Mouse (Mus musculus) erythroblast, adult 5-6 weeks (primary cell): Measurements from ENCODE around the gene Cbx3. TPM values are rescaled to one million over a fixed set of nuclear protein-coding genes. Genes with fewer than 3 reads are reported as not detected.
A peak's percentile ranks its signal among the peaks of the same experiment; 100 is the strongest.

Experiments used
- ATAC-seq: replicated peaks from 2 replicates; pipeline ENCODE4 v1.8.0; 2016; ENCODE audit warnings: moderate number of reproducible peaks, mild to moderate bottlenecking, moderate TSS enrichment, inconsistent platforms; ENCODE audit not compliant: poor library complexity, low FRiP score, severe bottlenecking
- total RNA-seq, 2 experiments: library from RNA; stranded (forward) in 1 of 2; stranded (reverse) in 1 of 2; fragments of 150-400 nt in 1 of 2; fragments of 200-764, 138-1000 nt in 1 of 2; gene quantifications; 2 replicates each; pipeline versions ENCODE4 v1.2.3 to v1.2.4; 2015 to 2017; ENCODE audit warnings: low replicate concordance in 2 of 2

Gene Cbx3
- total RNA-seq (2015; ENCODE audit: low replicate concordance) (84.6 and 122 TPM in 2 replicates), total RNA-seq (2017; ENCODE audit: low replicate concordance) (119 and 148 TPM in 2 replicates)

- peak; percentile 66 for ATAC-seq
Observed at GRCm38 (mm10) chr6:51470311-51471178, at the start of gene Cbx3. TSS of gene Cbx3 (plus strand) at chr6:51470360.

DNA sequence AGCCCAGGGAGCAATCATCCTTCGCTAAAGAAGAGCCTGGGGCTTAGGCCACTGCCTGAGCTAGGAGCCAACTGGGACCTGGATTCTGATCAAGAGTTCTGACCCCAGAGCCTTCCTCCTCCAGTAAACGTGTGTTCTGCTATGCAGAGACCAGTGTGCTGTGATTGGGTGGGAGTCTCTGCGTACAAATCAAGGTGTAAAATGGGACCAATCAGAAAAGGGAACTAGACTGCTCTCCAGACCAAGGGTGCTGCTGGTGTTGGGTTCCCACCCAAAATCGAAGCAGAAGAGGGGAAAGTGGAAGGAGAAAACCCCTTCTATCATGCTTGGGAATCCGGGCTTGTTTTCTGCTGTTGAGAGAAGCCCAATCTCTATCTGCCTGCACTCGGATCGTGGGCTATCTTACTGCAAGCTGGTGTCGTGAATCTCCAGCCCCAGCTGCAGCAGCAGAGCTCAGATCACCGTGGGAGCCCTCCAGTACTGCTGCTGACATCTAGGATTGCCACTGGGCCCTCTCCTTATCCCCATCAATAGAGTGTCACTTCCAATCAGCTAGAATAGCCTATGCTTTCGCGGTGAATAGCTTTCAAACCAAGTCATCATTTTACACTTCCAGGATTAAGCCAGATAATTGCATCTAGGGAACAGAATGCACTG lies 46.6 kb upstream of the Cbx3 start:
- ATAC-seq = no peak

- no peak for ATAC-seq
Observed at GRCm38 (mm10) chr6:51424537-51424936, 45.6 kb upstream of the Cbx3 start.

- ATAC-seq = peak; percentile 80
Observed at GRCm38 (mm10) chr6:51432535-51433397, 37.4 kb upstream of the Cbx3 start, which contains the start of gene Nfe2l3. TSS of gene Nfe2l3 (plus strand) at chr6:51432670.

DNA sequence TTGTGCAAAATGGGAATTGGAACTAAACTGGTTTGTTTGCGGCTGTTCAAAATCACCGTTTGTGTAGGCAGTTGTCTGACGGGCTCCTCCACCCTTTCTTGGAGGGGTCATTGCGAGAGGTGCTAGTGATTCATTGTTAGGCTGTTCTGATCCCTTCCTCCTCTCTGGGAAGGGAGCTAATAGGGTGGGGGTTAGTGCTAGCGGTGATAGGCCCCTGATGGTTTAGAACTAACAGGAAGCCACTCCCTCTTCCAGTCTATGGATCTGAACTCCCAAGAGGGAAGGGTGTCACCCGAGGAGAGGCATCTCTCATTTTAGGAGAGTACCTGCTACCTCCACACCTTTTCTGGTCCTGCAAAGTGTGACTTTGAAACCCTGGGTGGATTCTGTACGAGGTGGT lies 35.9 kb upstream of the Cbx3 start:
- ATAC-seq = no peak

DNA sequence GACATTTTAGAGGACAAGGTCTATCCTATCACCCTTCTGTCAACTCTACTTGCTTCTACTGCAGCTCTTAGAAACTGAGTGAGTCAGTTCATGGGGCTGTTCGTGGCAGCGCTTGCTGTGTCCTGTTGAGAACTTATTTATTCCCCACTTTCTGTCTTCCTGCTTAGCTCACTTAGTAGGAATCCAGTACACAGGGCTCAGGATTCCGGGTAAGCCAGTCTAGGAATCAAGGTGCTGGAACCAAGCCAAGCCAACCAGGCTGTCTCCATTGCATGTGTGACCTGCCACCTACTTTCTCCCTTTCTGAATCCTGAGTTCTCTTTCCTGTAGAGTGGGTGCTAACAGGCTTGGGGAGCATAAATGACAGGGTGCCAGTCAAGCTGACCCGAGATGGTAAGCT lies 32.5 kb upstream of the Cbx3 start:
- no peak for ATAC-seq

DNA sequence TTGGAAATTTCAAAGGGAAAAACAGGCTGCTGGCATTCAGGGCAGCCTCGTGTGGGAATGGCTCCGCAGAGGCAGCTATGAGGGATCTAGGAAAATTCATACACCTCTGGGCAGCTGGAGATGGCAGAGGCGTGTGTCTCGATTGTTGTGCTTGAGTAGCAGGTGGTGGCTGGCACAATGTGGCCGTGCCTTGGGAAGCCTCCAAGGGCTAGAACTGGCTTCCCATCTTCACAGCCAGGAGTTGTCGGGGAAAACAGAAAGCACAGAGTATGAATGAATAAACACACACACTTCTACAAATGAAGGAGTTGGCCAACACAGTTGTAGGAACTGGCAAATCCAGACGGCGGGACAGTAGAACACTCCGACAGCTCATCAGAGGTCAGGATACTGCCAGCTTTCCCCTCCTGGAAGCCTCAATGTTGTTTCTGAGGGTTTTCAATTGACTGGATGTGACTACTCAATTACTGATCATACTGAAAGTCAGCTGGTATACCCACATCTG lies 31.3 kb upstream of the Cbx3 start:
- ATAC-seq = no peak

DNA sequence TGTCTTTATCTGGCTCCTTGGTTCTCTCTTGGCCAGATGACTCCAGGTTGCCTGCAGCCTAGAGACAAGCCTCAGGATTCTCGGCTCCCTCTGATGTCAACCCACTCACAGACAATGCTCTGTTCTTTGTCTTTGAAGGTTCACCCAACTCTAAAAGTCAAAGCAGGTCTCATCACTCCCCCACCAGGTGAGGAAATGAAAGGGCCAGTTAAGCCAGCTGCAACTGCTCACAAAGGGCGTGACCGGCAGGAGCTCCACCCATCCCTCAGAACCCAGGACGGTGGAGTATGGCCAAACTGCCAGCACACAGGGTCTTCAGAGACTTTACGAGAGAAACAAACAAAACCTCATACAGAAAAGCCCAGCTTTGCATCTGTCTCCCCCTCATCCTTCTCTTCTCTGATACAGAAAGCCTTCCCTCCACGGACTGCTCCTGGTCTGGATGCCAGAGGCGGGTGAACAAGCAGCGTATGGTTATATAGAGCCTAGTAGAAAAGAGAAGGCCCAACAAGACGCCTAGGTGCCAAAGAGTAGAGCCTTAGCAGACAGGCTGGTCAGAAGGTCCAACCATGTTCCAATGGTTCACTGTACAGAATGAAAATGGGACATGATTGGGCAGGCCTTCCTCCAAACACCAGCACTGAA lies 27.8 kb upstream of the Cbx3 start:
- ATAC-seq = no peak

DNA sequence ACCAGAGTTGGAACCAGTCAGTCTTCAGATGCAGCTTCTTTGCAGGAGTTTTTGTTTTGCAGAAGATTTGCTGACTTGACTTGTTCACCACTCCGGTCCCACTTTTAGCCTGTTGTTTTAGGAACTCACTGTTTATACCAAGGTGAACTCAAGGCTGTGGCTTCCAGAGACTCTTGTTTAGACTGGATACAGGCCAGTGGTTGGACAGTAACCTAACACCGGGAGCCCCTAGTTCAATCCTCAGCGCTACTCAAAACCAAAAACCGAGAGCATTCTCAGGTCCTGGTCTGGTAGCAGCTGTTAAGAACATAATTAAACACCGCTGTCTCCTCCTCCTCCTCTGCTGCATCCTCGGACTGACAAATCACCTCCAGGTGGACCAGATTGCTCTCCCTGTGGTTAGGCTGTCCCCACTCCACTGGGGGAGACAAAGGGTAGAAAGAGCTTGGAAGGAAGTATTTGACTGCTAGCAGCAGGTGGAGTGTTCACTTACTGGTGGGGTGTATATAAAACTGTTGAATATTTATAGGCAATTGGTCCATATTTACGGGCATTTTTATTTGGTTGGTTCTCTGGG lies 17.1 kb upstream of the Cbx3 start:
- no peak for ATAC-seq

- ATAC-seq = no peak
Observed at GRCm38 (mm10) chr6:51454949-51455348, 15.2 kb upstream of the Cbx3 start.

GRCm38 (mm10) chr6:51456198-51456597 lies 14.0 kb upstream of the Cbx3 start:
- no peak for ATAC-seq

- no peak for ATAC-seq
Observed at GRCm38 (mm10) chr6:51457283-51457682, 12.9 kb upstream of the Cbx3 start.

DNA sequence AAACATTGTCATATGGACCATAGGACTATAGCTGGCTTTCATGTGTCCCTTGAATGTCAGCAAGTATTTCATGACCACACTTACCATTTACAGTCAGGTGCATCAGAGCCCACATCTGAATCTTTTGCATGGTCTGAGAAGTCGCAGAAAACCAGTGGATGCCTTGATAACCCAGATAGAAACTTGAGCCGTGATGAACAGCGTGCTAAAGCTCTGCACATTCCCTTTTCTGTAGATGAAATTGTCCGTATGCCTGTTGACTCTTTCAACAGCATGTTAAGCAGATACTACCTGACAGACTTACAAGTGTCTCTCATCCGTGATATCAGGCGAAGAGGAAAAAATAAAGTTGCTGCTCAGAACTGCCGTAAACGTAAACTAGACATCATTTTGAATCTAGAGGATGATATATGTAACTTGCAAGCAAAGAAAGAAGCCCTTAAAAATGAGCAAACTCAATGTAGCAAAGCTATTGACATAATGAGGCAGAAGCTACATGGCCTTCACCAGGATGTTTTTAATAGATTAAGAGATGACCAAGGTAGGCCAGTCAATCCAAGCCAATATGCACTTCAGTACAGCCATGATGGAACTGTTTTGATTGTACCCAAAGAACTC lies 12.3 kb upstream of the Cbx3 start:
- ATAC-seq = no peak

GRCm38 (mm10) chr6:51458925-51459312 lies 11.2 kb upstream of the Cbx3 start:
- no peak for ATAC-seq

DNA sequence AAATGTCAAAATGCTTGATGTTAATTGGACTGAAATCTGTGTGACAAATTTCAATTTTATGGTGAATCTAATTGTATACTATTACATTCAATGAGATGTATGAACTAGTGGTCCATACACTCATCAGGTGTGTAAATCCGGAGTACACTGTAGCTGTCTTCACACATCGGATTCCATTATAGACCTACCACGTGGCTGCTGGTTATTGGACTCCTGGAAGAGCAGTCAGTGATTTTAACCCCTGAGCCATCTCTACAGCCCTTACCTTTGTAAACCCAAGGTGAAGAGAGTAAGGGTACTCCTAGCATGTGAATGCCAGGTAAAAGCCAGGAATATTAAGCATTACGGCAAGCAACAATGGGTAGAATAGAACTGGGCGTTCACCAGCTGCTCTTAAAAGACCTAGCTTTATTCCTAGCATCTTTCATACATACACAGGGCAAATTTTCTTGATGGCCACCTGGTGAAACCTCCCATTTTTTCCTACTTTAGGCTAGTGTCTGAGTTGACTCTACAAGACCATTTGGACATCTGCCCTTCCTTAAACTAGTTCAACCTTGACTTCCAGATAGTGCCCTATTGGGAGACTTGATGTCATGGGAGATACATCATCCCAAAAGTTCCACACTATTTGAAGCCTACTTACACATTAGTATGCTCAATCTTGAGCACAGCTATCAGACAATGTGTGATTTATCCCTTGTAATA lies 10.7 kb upstream of the Cbx3 start:
- ATAC-seq = no peak

DNA sequence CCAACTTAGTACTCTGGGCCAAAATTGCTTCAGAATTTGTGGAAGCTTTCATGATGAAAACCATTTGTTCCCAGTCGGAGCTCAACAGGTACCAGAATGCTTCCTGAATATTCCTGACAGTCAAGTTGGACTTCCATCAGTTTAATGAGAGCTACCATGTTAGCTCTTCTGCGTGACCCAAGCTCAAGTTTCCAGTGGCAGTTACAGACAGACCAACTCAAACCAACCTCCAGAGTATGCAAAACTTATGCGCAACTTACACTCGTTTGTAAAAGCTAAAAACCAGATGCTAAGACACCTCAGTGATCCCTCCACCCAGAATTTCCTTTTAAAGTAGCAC lies 10.2 kb upstream of the Cbx3 start:
- ATAC-seq = no peak

DNA sequence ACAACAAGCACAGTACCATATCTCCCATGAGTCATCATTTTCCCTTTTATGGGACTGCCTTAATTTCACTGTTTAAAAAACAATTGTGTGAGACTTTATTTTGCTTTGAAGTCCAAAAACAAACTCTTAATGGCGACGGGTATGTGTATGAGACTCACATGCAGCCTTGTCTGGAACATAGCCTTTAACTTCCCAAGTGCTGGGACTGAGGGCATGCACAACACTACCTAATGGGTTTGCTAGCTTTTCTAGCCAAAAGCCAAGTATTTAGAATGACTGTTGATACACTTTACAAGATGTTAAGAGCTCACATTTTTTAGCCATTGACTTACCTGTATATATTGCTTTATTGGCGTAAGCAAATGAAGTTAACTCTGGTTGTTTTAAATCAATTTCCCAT lies 9.8 kb upstream of the Cbx3 start:
- ATAC-seq = no peak

GRCm38 (mm10) chr6:51467649-51468048 lies 2.5 kb upstream of the Cbx3 start:
- ATAC-seq = no peak
